Mouse (Mus musculus) stomach, embryonic 14.5 days (tissue): ENCODE data around the gene Slc38a9. TPM values are rescaled to one million over a fixed set of nuclear protein-coding genes. Genes with fewer than 3 reads are reported as not detected.

ENCODE experiments used
- ATAC-seq: fragments of 200-750 bp; cut with Nextera tagmentation; 2 replicates; pipeline ENCODE4 v1.8.0; 2017; ENCODE audit warnings: low read depth, moderate TSS enrichment; ENCODE audit not compliant: insufficient number of reproducible peaks, insufficient read depth, low FRiP score
- H3K27ac ChIP-seq: fragments of 300-500 bp; sonication (generic); 2 replicates; pipeline ENCODE4 v1.5.1; 2014; ENCODE audit warnings: mild to moderate bottlenecking, low read length, moderate library complexity, mixed read lengths
- H3K27me3 ChIP-seq: fragments of 300-500 bp; sonication (generic); 2 replicates; pipeline ENCODE4 v1.6.1; 2014; ENCODE audit warnings: low read length, control low read depth, mixed read lengths; ENCODE audit not compliant: control insufficient read depth, insufficient read depth
- H3K36me3 ChIP-seq: fragments of 300-500 bp; sonication (generic); 2 replicates; pipeline ENCODE4 v1.6.1; 2014; ENCODE audit warnings: mild to moderate bottlenecking, control low read depth, low read length, moderate library complexity, mixed read lengths; ENCODE audit not compliant: control insufficient read depth, insufficient read depth
- H3K4me1 ChIP-seq: fragments of 300-500 bp; sonication (generic); 2 replicates; pipeline ENCODE4 v1.6.1; 2014; ENCODE audit warnings: low read length, control low read depth, mixed read lengths; ENCODE audit not compliant: control insufficient read depth, insufficient read depth
- H3K4me2 ChIP-seq: fragments of 300-500 bp; sonication (generic); replicated peaks from 2 replicates; pipeline ENCODE4 v1.6.1; 2014; ENCODE audit warnings: low read depth, low read length, control low read depth
- H3K4me3 ChIP-seq: fragments of 300-500 bp; sonication (generic); 2 replicates; pipeline ENCODE4 v1.5.1; 2014; ENCODE audit warnings: low read depth, low read length, control low read depth
- H3K9ac ChIP-seq: fragments of 300-500 bp; sonication (generic); replicated peaks from 2 replicates; pipeline ENCODE4 v1.6.1; 2014; ENCODE audit warnings: low read depth, mild to moderate bottlenecking, control low read depth, low read length, moderate library complexity, mixed read lengths
- H3K9me3 ChIP-seq: fragments of 300-500 bp; sonication (generic); 2 replicates; pipeline ENCODE4 v1.6.1; 2016; ENCODE audit warnings: low read depth, low read length, control low read depth; ENCODE audit not compliant: control insufficient read depth
- WGBS: fragments of 180-500 bp; shearing (Covaris S2); extraction: QIAGEN DNeasy Blood & Tissue Kit; methylation state at CpG from one replicate; pipeline ENCODE4 v1.1.7; 2014; 5-methylcytosine and 5-hydroxymethylcytosine counted together
- polyA plus RNA-seq: library from polyadenylated mRNA; unstranded; fragments of >200 nt; fragmentation: Nextera tagmentation; extraction: Ambion mirVana; gene quantifications from 2 replicates; pipeline ENCODE4 v1.2.1, GENCODE M21; 2014

Slc38a9 gene
- polyA plus RNA-seq, 1 experiment from 2014 or later = 18.1 TPM

DNA sequence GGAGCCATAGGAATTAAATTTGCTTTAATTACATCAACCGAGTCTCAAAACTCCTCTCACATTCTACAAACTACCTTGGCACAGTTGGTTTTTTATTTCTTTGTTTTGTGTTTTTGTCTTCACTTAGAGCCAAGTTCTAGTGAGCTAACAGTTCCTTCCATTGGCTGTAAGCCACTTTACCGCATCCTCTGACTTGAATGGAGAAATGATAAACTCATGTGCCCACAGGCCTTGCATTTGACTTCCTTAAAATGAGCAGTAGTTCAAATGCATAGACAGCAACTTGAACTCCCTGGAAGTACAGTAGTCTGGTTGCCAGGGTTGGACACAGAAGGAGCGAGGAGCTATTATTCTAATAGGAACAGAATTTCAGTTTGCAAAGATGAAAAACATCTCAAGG is 17.7 kb upstream of the Slc38a9 start:
- no peaks in the 10 kb centered on the region for H3K4me1 ChIP-seq
- 89% methylated on average over 3 of the region's 3 CpGs for WGBS
- H3K36me3 ChIP-seq = no peaks in the 10 kb centered on the region
- H3K4me2 ChIP-seq = no peak overlapping the region
- no peak for ATAC-seq
- H3K9me3 ChIP-seq = no peaks in the 10 kb centered on the region
- no peak overlapping the region for H3K27ac ChIP-seq
- H3K4me3 ChIP-seq = no peak overlapping the region
- no peaks in the 10 kb centered on the region for H3K27me3 ChIP-seq
- H3K9ac ChIP-seq = no peak overlapping the region

DNA sequence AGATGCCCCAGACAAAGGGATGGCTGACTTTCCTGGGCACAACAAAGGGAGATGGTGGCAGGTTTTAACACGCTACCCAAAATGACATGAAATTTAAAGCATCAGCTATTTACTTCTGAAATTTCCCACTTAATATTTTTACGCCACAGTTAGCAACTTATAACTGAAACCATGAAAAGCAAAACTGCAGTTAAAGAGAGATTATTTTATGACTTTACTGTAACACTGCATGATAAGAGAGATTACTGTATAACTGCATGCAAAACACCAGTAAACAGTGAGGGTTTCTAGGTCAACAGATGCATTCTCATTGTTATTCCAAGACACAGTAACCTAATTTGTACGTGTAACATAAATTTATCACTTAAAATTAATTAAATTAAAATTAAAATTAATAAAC is 15.6 kb upstream of the Slc38a9 start:
- no peaks in the 10 kb centered on the region for H3K27me3 ChIP-seq
- H3K36me3 ChIP-seq = no peaks in the 10 kb centered on the region
- H3K9ac ChIP-seq = no peak overlapping the region
- no peaks in the 10 kb centered on the region for H3K4me1 ChIP-seq
- ATAC-seq = no peak
- H3K4me3 ChIP-seq = no peak overlapping the region
- no peaks in the 10 kb centered on the region for H3K9me3 ChIP-seq
- 83% methylated on average over 3 of the region's 3 CpGs for WGBS
- H3K27ac ChIP-seq = no peak overlapping the region
- H3K4me2 ChIP-seq = no peak overlapping the region

DNA sequence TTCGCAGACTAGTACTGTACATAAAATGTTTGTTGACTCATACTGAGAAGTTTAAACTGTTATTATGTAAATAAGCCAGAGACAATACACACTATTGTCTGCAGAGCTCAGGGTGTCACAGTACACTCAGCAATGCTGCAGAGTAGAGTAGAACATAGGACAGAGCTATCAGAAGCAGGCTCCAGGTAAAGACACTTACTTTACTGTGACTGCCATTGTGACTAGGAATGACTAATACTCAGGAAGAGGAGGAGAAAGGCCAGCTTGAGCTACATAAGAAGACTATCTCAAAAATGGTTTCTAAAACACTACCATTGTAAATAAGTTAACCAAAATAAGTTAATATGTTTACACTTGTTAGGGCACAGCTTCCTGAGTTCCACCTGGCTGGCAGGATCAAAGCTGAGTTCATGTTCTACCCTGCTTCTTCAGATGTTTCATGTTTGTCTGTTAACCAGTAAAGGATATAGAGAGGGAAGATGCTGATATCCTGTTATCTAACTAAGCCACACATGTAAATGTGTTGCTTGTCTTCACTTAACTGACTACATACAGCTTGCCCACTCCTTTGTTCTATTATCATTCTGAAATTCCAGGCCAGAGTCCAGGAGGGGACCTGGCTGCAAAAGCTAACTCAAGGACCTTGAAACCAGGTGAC is 14.9 kb upstream of the Slc38a9 start:
- no peak for ATAC-seq
- no peaks in the 10 kb centered on the region for H3K4me1 ChIP-seq
- WGBS = 91% methylated on average over 1 of the region's 1 CpGs
- no peaks in the 10 kb centered on the region for H3K27me3 ChIP-seq
- H3K36me3 ChIP-seq = no peaks in the 10 kb centered on the region
- no peaks in the 10 kb centered on the region for H3K9me3 ChIP-seq
- no peak overlapping the region for H3K4me2 ChIP-seq
- no peak overlapping the region for H3K9ac ChIP-seq
- H3K4me3 ChIP-seq = no peak overlapping the region
- no peak overlapping the region for H3K27ac ChIP-seq

DNA sequence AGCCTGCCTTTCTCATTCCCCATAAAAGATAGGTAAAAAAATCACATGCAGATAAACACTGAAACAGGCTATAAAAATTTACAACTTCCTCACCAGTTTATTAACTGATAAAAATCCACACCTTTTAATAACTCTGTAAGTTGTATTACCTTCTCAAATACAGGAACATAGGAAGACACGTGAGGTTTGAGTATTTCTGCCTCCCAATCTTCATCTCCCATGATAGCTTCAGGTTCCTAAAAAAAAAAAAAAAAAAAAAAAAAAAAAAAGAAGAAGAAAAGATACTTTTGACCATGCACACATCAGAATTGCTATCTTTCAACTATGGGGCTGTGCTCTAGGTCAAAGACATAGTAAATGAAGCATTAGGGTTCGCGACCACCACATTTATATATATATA is 9.4 kb upstream of the Slc38a9 start:
- ATAC-seq = no peak
- Histone ChIP-seq H3K9me3 (peaks cover 7% of the 10 kb centered on the region; the same call in 1 of the 2 replicates), H3K4me2 (no peak overlapping the region), H3K9ac (no peak overlapping the region), H3K27ac (no peak overlapping the region), H3K4me3 (no peak overlapping the region), H3K36me3 (no peaks in the 10 kb centered on the region), H3K27me3 (no peaks in the 10 kb centered on the region), H3K4me1 (no peaks in the 10 kb centered on the region)
- 89% methylated on average over 3 of the region's 3 CpGs for WGBS

DNA sequence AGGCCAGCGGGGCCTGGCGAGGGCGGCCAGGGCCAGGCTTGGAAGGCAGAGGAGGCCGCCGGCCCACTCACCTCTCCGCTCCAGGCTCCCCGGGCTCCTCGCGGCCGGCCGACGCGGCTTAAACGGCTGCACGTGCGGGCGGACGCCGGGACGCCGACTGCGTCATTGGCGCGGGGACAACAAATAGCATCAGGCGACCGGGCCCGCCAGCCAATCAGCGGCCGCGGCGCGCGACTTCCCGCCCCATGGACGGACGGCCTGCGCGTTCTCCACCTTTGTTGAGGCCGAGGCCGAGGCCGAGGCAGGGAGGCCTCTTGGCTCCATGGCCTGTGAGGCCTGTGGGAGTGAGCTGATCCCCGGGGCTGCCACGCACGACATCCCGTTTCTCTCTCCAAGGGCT is 8.3 kb upstream of the Slc38a9 start, which contains the start of gene Ddx4:
TSS of gene Ddx4 (minus strand) at position 271 of the 400 bp plus-strand sequence.
- H3K27me3 ChIP-seq = no peaks in the 10 kb centered on the region
- H3K27ac ChIP-seq = no peak within 1 kb of the TSS
- no peak for ATAC-seq
- no peak within 1 kb of the TSS for H3K9ac ChIP-seq
- peaks cover 7% of the 10 kb centered on the region; the same call in 1 of the 2 replicates for H3K9me3 ChIP-seq
- no peak within 1 kb of the TSS for H3K4me3 ChIP-seq
- H3K4me2 ChIP-seq = no peak within 1 kb of the TSS
- 62% methylated on average over 45 of the region's 45 CpGs for WGBS
- H3K4me1 ChIP-seq = no peaks in the 10 kb centered on the region
- no peaks in the 10 kb centered on the region for H3K36me3 ChIP-seq

DNA sequence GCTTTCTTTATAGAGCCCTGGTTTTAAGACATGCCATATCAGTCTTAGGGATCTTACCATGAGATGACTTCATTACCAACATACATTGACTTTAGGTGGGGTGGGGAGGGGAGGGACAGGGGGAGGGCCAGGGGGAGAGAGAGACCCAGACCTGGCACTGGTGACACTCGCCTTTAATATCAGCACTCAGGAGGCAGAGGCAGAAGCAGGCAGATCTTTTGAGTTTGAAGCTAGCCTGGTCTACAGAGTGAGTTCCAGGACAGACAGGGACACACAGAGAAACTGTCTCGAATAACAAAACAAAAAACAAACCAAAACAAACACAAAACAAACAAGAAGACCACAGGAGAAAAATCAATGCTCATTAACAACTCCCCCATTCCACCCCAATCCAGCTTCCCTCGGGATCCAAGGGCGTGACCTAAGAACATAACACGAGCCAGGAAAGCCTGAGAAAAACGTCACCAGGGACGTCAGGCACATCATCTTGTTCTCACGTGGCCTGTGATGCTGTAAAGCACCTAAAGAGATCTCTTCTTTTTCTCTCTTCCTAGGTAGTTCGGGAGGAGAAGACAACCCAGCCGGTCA is 471 bp upstream of the Slc38a9 start:
- 0 out of 2 replicates have a peak overlapping the region, but pooled peaks have one; percentile 33 for H3K9ac ChIP-seq
- 3% methylated on average over 10 of the region's 10 CpGs for WGBS
- H3K36me3 ChIP-seq = no peaks in the 10 kb centered on the region
- peak overlapping the region; percentile 85 for H3K4me3 ChIP-seq
- no peaks in the 10 kb centered on the region for H3K9me3 ChIP-seq
- 0 out of 2 replicates have a peak, but pooled peaks cover 4% of the 10 kb centered on the region for H3K4me1 ChIP-seq
- no peaks in the 10 kb centered on the region for H3K27me3 ChIP-seq
- peak overlapping the region; percentile 78 for H3K4me2 ChIP-seq
- H3K27ac ChIP-seq = no peak overlapping the region
- peak; percentile 50; the same call in 1 of the 2 replicates for ATAC-seq

DNA sequence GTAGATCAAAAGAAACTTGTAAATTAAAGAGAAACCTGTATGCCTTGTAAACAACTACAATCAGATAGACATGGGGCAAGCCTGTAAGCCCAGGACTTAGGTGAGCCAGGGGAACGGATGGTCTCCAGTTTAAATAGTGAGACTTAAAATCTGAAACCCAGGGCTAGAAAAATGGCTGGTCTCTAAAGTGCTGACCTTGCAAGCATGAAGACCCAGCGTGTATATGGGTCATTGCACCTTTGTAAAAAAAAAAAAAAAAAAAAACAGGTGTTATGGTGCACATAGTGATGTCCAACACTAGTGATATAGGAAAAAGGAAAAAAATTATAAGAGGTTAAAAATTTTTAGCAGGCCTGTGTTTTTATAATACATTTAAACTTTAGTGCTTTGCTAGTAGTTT is 1.1 kb downstream of the Slc38a9 start:
- H3K9me3 ChIP-seq = no peaks in the 10 kb centered on the region
- ATAC-seq = no peak
- H3K27ac ChIP-seq = no peak overlapping the region
- H3K9ac ChIP-seq = no peak overlapping the region
- H3K4me3 ChIP-seq = no peak overlapping the region
- no peaks in the 10 kb centered on the region for H3K36me3 ChIP-seq
- WGBS = 76% methylated on average over 2 of the region's 2 CpGs
- H3K27me3 ChIP-seq = no peaks in the 10 kb centered on the region
- H3K4me1 ChIP-seq = 0 out of 2 replicates have a peak, but pooled peaks cover 4% of the 10 kb centered on the region
- no peak overlapping the region for H3K4me2 ChIP-seq

DNA sequence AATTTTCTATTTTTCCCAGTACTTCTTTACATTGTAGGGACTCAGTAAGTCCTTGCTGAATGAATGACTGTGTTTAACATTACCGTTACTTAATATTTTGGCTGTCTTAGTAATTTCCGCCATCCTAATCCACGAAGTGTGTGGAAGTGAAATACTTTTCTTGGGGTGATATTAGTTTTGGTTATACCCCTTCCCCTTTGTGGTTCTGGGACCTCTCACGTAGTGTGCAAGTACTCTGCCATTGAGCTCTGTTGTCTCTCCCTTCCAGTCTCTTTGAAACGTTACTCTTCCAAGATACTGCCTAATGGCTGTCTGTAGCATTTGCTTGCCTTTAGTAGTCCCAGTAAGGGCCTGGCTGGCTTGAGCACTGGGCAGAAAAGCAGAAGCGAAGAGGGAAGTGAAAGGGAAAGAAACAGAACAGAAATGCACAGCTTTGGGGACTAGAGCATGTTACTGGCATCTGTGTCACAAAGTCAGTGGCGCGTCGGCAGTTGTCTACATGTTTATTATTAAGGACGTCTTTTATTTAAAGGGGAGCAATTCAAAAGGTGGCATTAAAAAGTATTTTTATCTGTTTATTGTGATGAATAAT is 6.0 kb downstream of the Slc38a9 start:
- no peak overlapping the region for H3K9ac ChIP-seq
- no peaks in the 10 kb centered on the region for H3K4me1 ChIP-seq
- no peaks in the 10 kb centered on the region for H3K27me3 ChIP-seq
- no peak overlapping the region for H3K4me2 ChIP-seq
- ATAC-seq = no peak
- no peak overlapping the region for H3K27ac ChIP-seq
- no peaks in the 10 kb centered on the region; the same call in 1 of the 2 replicates for H3K36me3 ChIP-seq
- H3K9me3 ChIP-seq = no peaks in the 10 kb centered on the region
- H3K4me3 ChIP-seq = no peak overlapping the region
- WGBS = 90% methylated on average over 10 of the region's 10 CpGs
